Mouse (Mus musculus): Measurements from ENCODE around the gene Rpl22. TPM values are rescaled to one million over a fixed set of nuclear protein-coding genes. Genes with fewer than 3 reads are reported as not detected.

Rpl22 gene
- total RNA-seq, 4 experiments from 2014 or later = 153 to 206 (median 187) TPM

Other genes with a start within 250 kb of the Rpl22 start
- 1 to 10 TPM; 4.3 to 9.8 (median 6.3) TPM for gene Tnfrsf25, start 209.8 kb upstream of the Rpl22 start, total RNA-seq (2022)
- gene Espn, start 173.4 kb upstream of the Rpl22 start, total RNA-seq (2022) = 1 to 10 TPM; 2.1 to 3.2 (median 2.6) TPM
- not detected for gene Hes2, start 166.9 kb upstream of the Rpl22 start, total RNA-seq (2022)
- gene Acot7, start 147.6 kb upstream of the Rpl22 start, total RNA-seq (2022) = 100 to 1,000 TPM; 281 to 320 (median 303) TPM
- 10 to 100 TPM; 27.5 to 40.2 (median 31.6) TPM for gene Gpr153, start 51.5 kb upstream of the Rpl22 start, total RNA-seq (2022)
- under 1 TPM; 0.21 to 0.44 (median 0.30) TPM for gene Hes3, start 34.1 kb upstream of the Rpl22 start, total RNA-seq (2022)
- 10 to 100 TPM; 44.7 to 51.1 (median 47.3) TPM for gene Icmt, start 28.5 kb upstream of the Rpl22 start, total RNA-seq (2022)
- gene Rnf207, start 6.7 kb upstream of the Rpl22 start, total RNA-seq (2022) = 10 to 100 TPM; 15.5 to 24.1 (median 19.5) TPM
- gene Chd5, start 12.9 kb downstream of the Rpl22 start, total RNA-seq (2022) = 100 to 1,000 TPM; 152 to 165 (median 162) TPM
- 10 to 100 TPM; 19.9 to 25.5 (median 22.3) TPM for gene Nphp4, start 151.0 kb downstream of the Rpl22 start, total RNA-seq (2022)
- gene Kcnab2, start 152.1 kb downstream of the Rpl22 start, total RNA-seq (2022) = 100 to 1,000 TPM; 396 to 420 (median 413) TPM